Mouse (Mus musculus) CH12.LX (cell line): Measurements from ENCODE around the gene Nfix. TPM values are rescaled to one million over a fixed set of nuclear protein-coding genes. Genes with fewer than 3 reads are reported as not detected.

Source experiments
- DNase-seq: peaks from one replicate; pipeline ENCODE4 v3.0.0-alpha.2; 2013; ENCODE audit errors: extremely low read depth
- H3K27ac ChIP-seq: 2 replicates; pipeline ENCODE4 v1.5.1; 2012; ENCODE audit warnings: low read depth, mild to moderate bottlenecking, control low read depth, moderate library complexity; ENCODE audit not compliant: insufficient read depth
- H3K27me3 ChIP-seq: replicated peaks from 2 replicates; pipeline ENCODE3; 2012; ENCODE audit warnings: inconsistent platforms
- H3K36me3 ChIP-seq, 2 experiments: replicated peaks in 1 of 2; 2 replicates each; pipeline versions ENCODE3 to v1.6.1; 2012; ENCODE audit warnings: inconsistent platforms in 1 of 2, low read length in 1 of 2, mild to moderate bottlenecking in 1 of 2, mixed read lengths in 1 of 2, moderate library complexity in 1 of 2; ENCODE audit not compliant: control insufficient read depth in 1 of 2, insufficient read depth in 1 of 2
- H3K4me1 ChIP-seq, 2 experiments: 2 replicates each; pipeline ENCODE4 v1.6.1; 2012; ENCODE audit warnings: inconsistent platforms in 1 of 2, moderate library complexity in 1 of 2; ENCODE audit not compliant: insufficient read depth in 2 of 2, control insufficient read depth in 1 of 2
- H3K4me2 ChIP-seq: 2 replicates; pipeline ENCODE4 v1.6.1; 2012; ENCODE audit warnings: low read depth, mild to moderate bottlenecking, control low read depth; ENCODE audit not compliant: poor library complexity, insufficient read depth, severe bottlenecking
- H3K4me3 ChIP-seq, 3 experiments: fragments of 150-350 bp in 1 of 3; sonication (generic) in 1 of 3; replicated peaks in 1 of 3; 2 replicates each; pipeline versions ENCODE3 to v1.5.1; 2011 to 2012; ENCODE audit warnings: low read depth in 2 of 3, low read length in 2 of 3, mild to moderate bottlenecking in 2 of 3, moderate library complexity in 2 of 3, control low read depth in 1 of 3, improper control_type of control experiment in 1 of 3, inconsistent platforms in 1 of 3, mixed read lengths in 1 of 3; ENCODE audit not compliant: poor library complexity in 1 of 3
- H3K79me2 ChIP-seq: replicated peaks from 2 replicates; pipeline ENCODE4 v1.6.1; 2012; ENCODE audit warnings: mild to moderate bottlenecking, moderate library complexity; ENCODE audit not compliant: control insufficient read depth, poor library complexity, insufficient read depth, severe bottlenecking; ENCODE audit errors: extremely low read depth
- H3K9ac ChIP-seq: 2 replicates; pipeline ENCODE4 v1.6.1; 2012; ENCODE audit warnings: low read depth, mild to moderate bottlenecking, control low read depth, moderate library complexity; ENCODE audit not compliant: insufficient read depth
- H3K9me3 ChIP-seq: replicated peaks from 2 replicates; pipeline ENCODE3; 2012; ENCODE audit warnings: low read length, inconsistent platforms, mixed read lengths
- BHLHE40 ChIP-seq: IDR thresholded peaks from 2 replicates; pipeline ENCODE4 v1.6.1; 2011; ENCODE audit warnings: mild to moderate bottlenecking, low read depth, low read length, improper control_type of control experiment
- CHD1 ChIP-seq: IDR thresholded peaks from 2 replicates; pipeline ENCODE4 v1.6.1; 2012; ENCODE audit warnings: low read depth, low read length, improper control_type of control experiment, inconsistent platforms
- ELF1 ChIP-seq: IDR thresholded peaks from 2 replicates; pipeline ENCODE4 v1.6.1; 2014; ENCODE audit warnings: low read depth, mild to moderate bottlenecking, inconsistent platforms, low read length, improper control_type of control experiment
- EP300 ChIP-seq: IDR thresholded peaks from 2 replicates; pipeline ENCODE4 v1.6.1; 2011; ENCODE audit warnings: low read length, improper control_type of control experiment
- ETS1 ChIP-seq: conservative IDR thresholded peaks from 2 replicates; pipeline ENCODE4 v1.6.1; 2012; ENCODE audit warnings: low read depth, mild to moderate bottlenecking, inconsistent platforms, low read length, improper control_type of control experiment, moderate library complexity
- GABPA ChIP-seq: IDR thresholded peaks from 2 replicates; pipeline ENCODE4 v1.6.1; 2012; ENCODE audit warnings: low read depth, low read length, improper control_type of control experiment, inconsistent platforms; ENCODE audit not compliant: insufficient replicate concordance
- HCFC1 ChIP-seq: IDR thresholded peaks from 2 replicates; pipeline ENCODE4 v1.6.1; 2012; ENCODE audit warnings: low read depth, mild to moderate bottlenecking, inconsistent platforms, low read length, improper control_type of control experiment
- IRF4 ChIP-seq: IDR thresholded peaks from 2 replicates; pipeline ENCODE4 v1.6.1; 2014; ENCODE audit warnings: low read depth, mild to moderate bottlenecking, inconsistent platforms, low read length, improper control_type of control experiment
- KAT2A ChIP-seq: IDR thresholded peaks from 2 replicates; pipeline ENCODE4 v1.6.1; 2012; ENCODE audit warnings: low read length, improper control_type of control experiment, inconsistent platforms; ENCODE audit not compliant: insufficient replicate concordance
- MAFK ChIP-seq: IDR thresholded peaks from 2 replicates; pipeline ENCODE4 v1.6.1; 2011; ENCODE audit warnings: low read length, improper control_type of control experiment; ENCODE audit not compliant: insufficient replicate concordance
- MEF2A ChIP-seq: IDR thresholded peaks from 2 replicates; pipeline ENCODE4 v1.6.1; 2014; ENCODE audit warnings: low read depth, mild to moderate bottlenecking, inconsistent platforms, low read length, improper control_type of control experiment, borderline replicate concordance
- MYC ChIP-seq: IDR thresholded peaks from 2 replicates; pipeline ENCODE4 v1.6.1; 2011; ENCODE audit warnings: low read depth, mild to moderate bottlenecking, improper control_type of control experiment, low read length
- NELFE ChIP-seq: IDR thresholded peaks from 2 replicates; pipeline ENCODE4 v1.6.1; 2011; ENCODE audit warnings: low read depth, low read length, improper control_type of control experiment
- POLR2A ChIP-seq: IDR thresholded peaks from 2 replicates; pipeline ENCODE4 v1.6.1; 2011; ENCODE audit warnings: low read depth, mild to moderate bottlenecking, improper control_type of control experiment, low read length
- POLR2AphosphoS2 ChIP-seq: IDR thresholded peaks from 2 replicates; pipeline ENCODE4 v1.6.1; 2011; ENCODE audit warnings: low read depth, low read length, improper control_type of control experiment
- RCOR1 ChIP-seq: conservative IDR thresholded peaks from 2 replicates; pipeline ENCODE4 v1.6.1; 2012; ENCODE audit warnings: low read depth, mild to moderate bottlenecking, inconsistent platforms, low read length, improper control_type of control experiment
- TBP ChIP-seq: conservative IDR thresholded peaks from 2 replicates; pipeline ENCODE4 v1.6.1; 2011; ENCODE audit warnings: low read depth, low read length, improper control_type of control experiment
- TCF12 ChIP-seq: IDR thresholded peaks from 2 replicates; pipeline ENCODE4 v1.6.1; 2014; ENCODE audit warnings: low read depth, mild to moderate bottlenecking, inconsistent platforms, low read length, improper control_type of control experiment
- UBTF ChIP-seq: IDR thresholded peaks from 2 replicates; pipeline ENCODE4 v1.6.1; 2012; ENCODE audit warnings: low read depth, mild to moderate bottlenecking, inconsistent platforms, low read length, improper control_type of control experiment, moderate library complexity
- USF2 ChIP-seq: conservative IDR thresholded peaks from 2 replicates; pipeline ENCODE4 v1.6.1; 2011; ENCODE audit warnings: low read depth, low read length, improper control_type of control experiment
- ZC3H11A ChIP-seq: IDR thresholded peaks from 2 replicates; pipeline ENCODE4 v1.6.1; 2012; ENCODE audit warnings: low read depth, mild to moderate bottlenecking, inconsistent platforms, low read length, improper control_type of control experiment
- ZKSCAN1 ChIP-seq: IDR thresholded peaks from 2 replicates; pipeline ENCODE4 v1.6.1; 2012; ENCODE audit warnings: low read depth, inconsistent platforms, low read length, improper control_type of control experiment, borderline replicate concordance
- dilution Hi-C: fragments of 300-500 bp; cut with MboI; formaldehyde crosslinking; loops from 2 replicates; pipeline ENCODE4 v1.14.3; 2020; ENCODE audit warnings: low sequenced_read_pairs; ENCODE audit not compliant: extremely low pct_unique_long_range_greater_than_20kb, extremely low pct_ligation_motif_present
- in situ Hi-C: fragments of 300-500 bp; cut with MboI; formaldehyde crosslinking; loops from 3 replicates; pipeline ENCODE4 v1.14.3; 2019; ENCODE audit warnings: low sequenced_read_pairs, low pct_ligation_motif_present, low pct_unique_long_range_greater_than_20kb, mixed read lengths
- polyA plus RNA-seq: library from polyadenylated mRNA; unstranded; fragments of >175 nt; gene quantifications from 2 replicates; pipeline ENCODE4 v1.2.1, GENCODE M21; 2012; ENCODE audit warnings: low read depth; ENCODE audit not compliant: insufficient read length
- total RNA-seq, 2 experiments: library from RNA; depleted of rRNA; stranded (reverse); fragments of 300-350 nt in 1 of 2; fragments of >200 nt in 1 of 2; gene quantifications; 2 replicates each; pipeline ENCODE4 v1.2.3; 2012 to 2014

Gene Nfix
- total and polyA plus RNA-seq, 3 experiments: 0.09 to 10.5 (median 1.1) TPM

DNA sequence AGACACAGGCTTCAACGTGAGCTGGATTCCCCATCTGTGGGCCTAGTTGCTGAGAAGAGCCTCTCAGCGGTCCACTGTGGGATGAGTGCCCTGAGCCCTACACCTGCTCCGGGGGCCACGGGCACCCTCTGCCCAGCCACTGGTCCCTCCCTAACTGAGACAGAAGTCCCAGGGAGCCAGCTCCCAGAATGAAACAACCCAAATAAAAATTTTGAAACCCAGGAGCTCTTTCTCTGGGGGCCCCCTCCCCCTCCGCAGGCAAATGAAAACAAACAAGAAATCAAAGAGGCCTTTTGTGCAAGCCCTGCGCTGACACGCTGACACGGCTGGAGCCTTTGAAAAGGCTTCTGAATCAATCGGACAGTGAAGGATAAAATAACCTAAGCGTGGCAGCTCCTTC, 34.5 kb downstream of the Nfix start:
- Histone ChIP-seq H3K4me1 (peaks cover 2 to 6% of the 10 kb centered on the region in 2 experiments; a peak in 3 of 4 replicates), H3K4me2 (no peak overlapping the region), H3K9me3 (no peaks in the 10 kb centered on the region), H3K27me3 (peaks cover 83% of the 10 kb centered on the region), H3K4me3 (no peak overlapping the region), H3K27ac (no peak overlapping the region), H3K9ac (no peak overlapping the region), H3K79me2 (no peaks in the 10 kb centered on the region), H3K36me3 (no peaks in the 10 kb centered on the region)
- TF ChIP-seq UBTF (no peak), HCFC1 (no peak), ZC3H11A (no peak), MYC (no peak), EP300 (no peak)
- dilution Hi-C loops: no loop called here
- in situ Hi-C loops: no loop called here
- no peak for DNase-seq

DNA sequence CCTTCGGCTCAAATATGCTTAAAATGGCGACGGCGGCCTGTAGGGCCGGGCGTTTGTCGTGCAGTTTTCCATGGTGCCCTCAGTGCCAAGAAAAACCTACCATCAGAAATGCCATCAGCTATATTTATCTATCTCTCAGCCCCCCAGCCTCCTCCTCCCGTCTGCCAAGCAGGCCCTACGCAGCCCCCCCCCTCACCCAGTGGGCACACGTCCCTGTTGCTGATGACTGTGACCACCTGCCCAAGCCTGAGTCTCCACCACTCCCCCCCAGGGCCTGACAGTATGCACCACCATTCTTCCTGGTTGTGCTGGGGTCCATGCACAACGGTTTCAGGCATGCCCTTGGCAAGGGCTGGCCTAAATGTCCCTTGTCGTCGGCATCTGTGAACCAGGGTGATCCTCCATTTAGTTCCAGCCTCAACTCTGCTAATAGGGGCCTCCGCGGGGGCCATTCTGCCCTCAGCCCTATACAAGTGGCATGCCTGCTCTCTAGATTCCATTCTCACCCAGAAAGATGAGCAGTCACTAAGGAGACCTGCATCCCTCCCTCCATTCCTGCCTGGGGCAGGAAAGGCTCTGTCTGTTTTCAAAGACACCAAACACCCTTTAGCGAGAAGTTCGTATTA, 35.2 kb downstream of the Nfix start:
- Histone ChIP-seq H3K36me3 (no peaks in the 10 kb centered on the region), H3K27me3 (peaks cover 84% of the 10 kb centered on the region), H3K9ac (no peak overlapping the region), H3K4me3 (no peak overlapping the region), H3K9me3 (no peaks in the 10 kb centered on the region), H3K4me2 (no peak overlapping the region), H3K79me2 (no peaks in the 10 kb centered on the region), H3K4me1 (peaks cover 5 to 8% of the 10 kb centered on the region in 2 experiments; a peak in 3 of 4 replicates)
- in situ Hi-C loops (no loop called here), dilution Hi-C loops (no loop called here)
- no peak for TF ChIP-seq BHLHE40
- TF ChIP-seq ZC3H11A: no peak
- TF ChIP-seq POLR2A: no peak
- no peak for TF ChIP-seq TCF12
- no peak for TF ChIP-seq UBTF
- TF ChIP-seq MEF2A: no peak
- TF ChIP-seq NELFE: no peak
- no peak for TF ChIP-seq GABPA
- TF ChIP-seq, all 38 proteins: peak for 0
- no peak overlapping the region for H3K27ac ChIP-seq
- DNase-seq: no peak

DNA sequence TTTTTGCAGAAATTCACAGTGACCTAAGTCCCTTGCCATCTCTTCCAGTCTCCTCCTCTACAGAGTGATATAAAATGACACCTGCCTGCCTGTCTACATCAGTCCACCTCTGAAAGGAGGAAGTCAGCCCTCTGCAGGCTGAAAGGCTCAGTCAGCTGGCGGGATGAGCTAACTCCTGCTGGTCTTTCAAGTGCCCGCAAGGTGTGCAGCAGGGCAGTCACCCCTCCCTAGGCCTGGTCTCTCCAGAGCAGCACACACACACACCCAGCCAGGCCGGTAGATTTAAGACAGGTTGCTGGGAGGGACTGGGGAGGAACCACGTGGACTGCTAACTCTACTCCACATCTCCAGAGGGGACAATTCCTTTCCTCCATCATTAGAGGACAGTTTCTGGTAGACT, 36.0 kb downstream of the Nfix start:
- dilution Hi-C loops: no loop called here
- Histone ChIP-seq H3K9me3 (no peaks in the 10 kb centered on the region), H3K4me1 (peaks cover 5 to 8% of the 10 kb centered on the region in 2 experiments), H3K27me3 (peaks cover 84% of the 10 kb centered on the region), H3K4me2 (no peak overlapping the region), H3K27ac (no peak overlapping the region), H3K4me3 (no peak overlapping the region), H3K79me2 (no peaks in the 10 kb centered on the region), H3K36me3 (no peaks in the 10 kb centered on the region), H3K9ac (no peak overlapping the region)
- TF ChIP-seq MYC (no peak), CHD1 (no peak), MAFK (no peak), POLR2AphosphoS2 (no peak), ELF1 (no peak), KAT2A (no peak), UBTF (no peak), ETS1 (no peak), IRF4 (no peak), HCFC1 (no peak), MEF2A (no peak), USF2 (no peak), RCOR1 (no peak), TBP (no peak), ZKSCAN1 (no peak)
- DNase-seq: no peak
- in situ Hi-C loops: no loop called here
